Mouse (Mus musculus) small intestine, adult 2 months (tissue): Measurements from ENCODE around the gene Nkiras2. TPM values are rescaled to one million over a fixed set of nuclear protein-coding genes. Genes with fewer than 3 reads are reported as not detected.
A peak's percentile ranks its signal among the peaks of the same experiment; 100 is the strongest.

Experiments used
- H3K27ac ChIP-seq: fragments of 200-500 bp; 2 replicates; pipeline ENCODE4 v1.5.1; 2012; ENCODE audit warnings: low read depth, low read length, control low read depth, inconsistent platforms; ENCODE audit not compliant: insufficient read depth
- H3K27me3 ChIP-seq: fragments of 200-500 bp; 2 replicates; pipeline ENCODE4 v1.6.1; 2012; ENCODE audit warnings: mild to moderate bottlenecking, moderate library complexity, low read length, inconsistent platforms; ENCODE audit not compliant: control insufficient read depth, insufficient read depth
- H3K36me3 ChIP-seq: fragments of 200-500 bp; 2 replicates; pipeline ENCODE4 v1.6.1; 2012; ENCODE audit warnings: mild to moderate bottlenecking, low read length, control low read depth, inconsistent platforms; ENCODE audit not compliant: control insufficient read depth, insufficient read depth
- H3K4me1 ChIP-seq: fragments of 200-500 bp; 2 replicates; pipeline ENCODE4 v1.6.1; 2012; ENCODE audit warnings: low read length, inconsistent platforms, mixed read lengths; ENCODE audit not compliant: control insufficient read depth, insufficient read depth, insufficient read length
- H3K4me3 ChIP-seq: fragments of 200-500 bp; 2 replicates; pipeline ENCODE4 v1.5.1; 2012; ENCODE audit warnings: low read depth, mild to moderate bottlenecking, control low read depth, inconsistent platforms, low read length, moderate library complexity
- CTCF ChIP-seq: fragments of 200-500 bp; IDR thresholded peaks from 2 replicates; pipeline ENCODE4 v1.5.1; 2012; ENCODE audit warnings: low read depth, mild to moderate bottlenecking, control low read depth, inconsistent platforms, low read length, moderate library complexity, mixed read lengths; ENCODE audit not compliant: insufficient replicate concordance, insufficient read length; ENCODE audit errors: extremely low read depth
- POLR2A ChIP-seq: fragments of 200-500 bp; IDR thresholded peaks from 2 replicates; pipeline ENCODE4 v1.6.1; 2012; ENCODE audit warnings: low read depth, mild to moderate bottlenecking, control low read depth, inconsistent platforms, low read length, moderate library complexity
- whole genome bisulfite sequencing: fragments of 180-500 bp; shearing (Covaris S2); methylation state at CpG from one replicate; pipeline ENCODE4 v1.1.7; 2018; 5-methylcytosine and 5-hydroxymethylcytosine counted together
- polyA plus RNA-seq: library from polyadenylated mRNA; depleted of rRNA; stranded (reverse); fragments of >200 nt; gene quantifications from 2 replicates; pipeline ENCODE4 v1.2.3, GENCODE M21; 2012

The Nkiras2 gene
- polyA plus RNA-seq, 1 experiment = 134 TPM

GRCm38 (mm10) chr11:100617480-100617879 is 1.6 kb upstream of the Nkiras2 start:
- no peaks in the 10 kb centered on the region for H3K27me3 ChIP-seq
- H3K36me3 ChIP-seq = peaks cover 5% of the 10 kb centered on the region
- no peak for TF ChIP-seq CTCF
- no peak for TF ChIP-seq POLR2A
- 62% methylated on average over 4 of the region's 4 CpGs for WGBS
- peaks cover 7% of the 10 kb centered on the region; the same call in 1 of the 2 replicates for H3K4me1 ChIP-seq
- H3K27ac ChIP-seq = peak overlapping the region; percentile 43; the same call in 1 of the 2 replicates
- H3K4me3 ChIP-seq = no peak overlapping the region

GRCm38 (mm10) chr11:100619485-100619975 is 486 bp downstream of the Nkiras2 start:
- under 1% methylated on average over 40 of the region's 40 CpGs for WGBS
- Histone ChIP-seq H3K4me3 (peak overlapping the region; percentile 92), H3K27ac (peak overlapping the region; percentile 94), H3K4me1 (peaks cover 11% of the 10 kb centered on the region; the same call in 1 of the 2 replicates), H3K27me3 (no peaks in the 10 kb centered on the region), H3K36me3 (peaks cover 7% of the 10 kb centered on the region)
- TF ChIP-seq CTCF = no peak
- peak; percentile 72; the same call in 1 of the 2 replicates for TF ChIP-seq POLR2A

GRCm38 (mm10) chr11:100619982-100620381 is 938 bp downstream of the Nkiras2 start, which contains the start of gene Dnajc7:
Gene Dnajc7 (minus strand): TSS chr11:100620168.
- Histone ChIP-seq H3K27ac (peak within 1 kb of the TSS; percentile 94), H3K27me3 (no peaks in the 10 kb centered on the region), H3K4me1 (peaks cover 16% of the 10 kb centered on the region; the same call in 1 of the 2 replicates), H3K4me3 (peak within 1 kb of the TSS; percentile 92), H3K36me3 (peaks cover 11% of the 10 kb centered on the region)
- WGBS = 8% methylated on average over 11 of the region's 11 CpGs
- TF ChIP-seq POLR2A (no peak), CTCF (no peak)

- Histone ChIP-seq H3K27me3 (no peaks in the 10 kb centered on the region), H3K4me3 (peak overlapping the region; percentile 90), H3K36me3 (peaks cover 21% of the 10 kb centered on the region), H3K27ac (peak overlapping the region; percentile 92), H3K4me1 (peaks cover 26% of the 10 kb centered on the region)
- TF ChIP-seq POLR2A (peak; percentile 91), CTCF (peak; percentile 91)
- under 1% methylated on average over 24 of the region's 24 CpGs for WGBS
Measured at GRCm38 (mm10) chr11:100622714-100623113, 3.7 kb downstream of the Nkiras2 start.

- WGBS = 24% methylated on average over 5 of the region's 5 CpGs
- Histone ChIP-seq H3K4me3 (peak overlapping the region; percentile 61), H3K27ac (peak overlapping the region; percentile 79)
Measured at GRCm38 (mm10) chr11:100623867-100624266, 4.8 kb downstream of the Nkiras2 start.

GRCm38 (mm10) chr11:100625754-100626700 is 7.0 kb downstream of the Nkiras2 start:
- no peak for TF ChIP-seq POLR2A
- TF ChIP-seq CTCF = no peak
- peaks cover 26% of the 10 kb centered on the region for H3K4me1 ChIP-seq
- H3K4me3 ChIP-seq = no peak overlapping the region
- peak overlapping the region; percentile 95 for H3K27ac ChIP-seq
- 89% methylated on average over 23 of the region's 23 CpGs for WGBS
- H3K36me3 ChIP-seq = peaks cover 21% of the 10 kb centered on the region
- no peaks in the 10 kb centered on the region for H3K27me3 ChIP-seq

More at GRCm38 (mm10) chr11:100623867-100624266, 4.8 kb downstream of the Nkiras2 start:
- H3K4me1 ChIP-seq = peaks cover 26% of the 10 kb centered on the region
- peaks cover 21% of the 10 kb centered on the region for H3K36me3 ChIP-seq
- no peaks in the 10 kb centered on the region for H3K27me3 ChIP-seq
- TF ChIP-seq POLR2A (peak; percentile 33; the same call in 1 of the 2 replicates), CTCF (no peak)
